Mouse (Mus musculus): Measurements from ENCODE around the gene Serpina3j. TPM values are rescaled to one million over a fixed set of nuclear protein-coding genes. Genes with fewer than 3 reads are reported as not detected.
"Not testable (repeated sequence)": the region's sequence is repeated elsewhere in the genome, so short reads cannot be mapped to it uniquely, and the experiment has no call there.

The Serpina3j gene
- polyA plus RNA-seq, 1 experiment from 2014 or later = not detected

DNA sequence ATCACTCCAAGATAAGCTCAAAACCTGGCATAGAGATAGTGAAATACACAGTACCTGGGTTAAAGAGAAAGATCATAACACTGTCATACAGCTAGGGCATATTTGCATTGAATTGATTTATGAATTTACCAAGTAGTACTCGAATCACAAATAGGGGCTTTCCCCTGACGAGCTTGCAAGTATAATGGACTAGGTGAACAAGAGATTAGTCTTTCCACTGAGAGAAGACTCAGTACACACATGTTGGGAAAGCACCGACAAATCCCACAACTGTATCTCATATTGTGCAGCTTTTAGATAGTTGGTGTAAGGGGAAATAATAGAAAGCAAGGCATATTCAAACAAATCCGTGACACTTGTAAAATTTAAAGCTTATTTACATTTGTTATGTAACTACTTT, 8.4 kb upstream of the Serpina3j start:
- no peaks in the 10 kb centered on the region for H3K27me3 ChIP-seq (ENCODE audit: control insufficient read depth, insufficient read depth, low read length)
- H3K4me1 ChIP-seq (replicated peaks; ENCODE audit: control insufficient read depth, insufficient read depth, low read length) = no peaks in the 10 kb centered on the region
- no peaks in the 10 kb centered on the region for H3K36me3 ChIP-seq (replicated peaks; ENCODE audit: control insufficient read depth, insufficient read depth)
- H3K9ac ChIP-seq = no peak overlapping the region
- DNase-seq (ENCODE audit: low spot score) = no peak
- WGBS = 90% methylated on average over 4 of the region's 4 CpGs
- no peak overlapping the region for H3K27ac ChIP-seq
- no peak overlapping the region for H3K4me3 ChIP-seq (replicated peaks; ENCODE audit: low read length)
- H3K4me2 ChIP-seq (replicated peaks) = no peak overlapping the region
- no peaks in the 10 kb centered on the region for H3K9me3 ChIP-seq (ENCODE audit: control insufficient read depth, low read length)
- no peak for ATAC-seq (ENCODE audit: low FRiP score)

- Histone ChIP-seq H3K9me3 (ENCODE audit: control insufficient read depth, low read length) (no peaks in the 10 kb centered on the region), H3K4me3 (replicated peaks; ENCODE audit: low read length) (no peak overlapping the region), H3K4me1 (replicated peaks; ENCODE audit: control insufficient read depth, insufficient read depth, low read length) (no peaks in the 10 kb centered on the region), H3K27me3 (ENCODE audit: control insufficient read depth, insufficient read depth, low read length) (no peaks in the 10 kb centered on the region), H3K9ac (no peak overlapping the region), H3K36me3 (replicated peaks; ENCODE audit: control insufficient read depth, insufficient read depth) (no peaks in the 10 kb centered on the region), H3K4me2 (replicated peaks) (no peak overlapping the region), H3K27ac (no peak overlapping the region)
- DNase-seq (ENCODE audit: low spot score) = no peak
- no peak for ATAC-seq (ENCODE audit: low FRiP score)
- WGBS = 86% methylated on average over 1 of the region's 1 CpGs
These were observed 8.1 kb downstream of the Serpina3j start for GRCm38 (mm10) chr12:104322454-104322853.

DNA sequence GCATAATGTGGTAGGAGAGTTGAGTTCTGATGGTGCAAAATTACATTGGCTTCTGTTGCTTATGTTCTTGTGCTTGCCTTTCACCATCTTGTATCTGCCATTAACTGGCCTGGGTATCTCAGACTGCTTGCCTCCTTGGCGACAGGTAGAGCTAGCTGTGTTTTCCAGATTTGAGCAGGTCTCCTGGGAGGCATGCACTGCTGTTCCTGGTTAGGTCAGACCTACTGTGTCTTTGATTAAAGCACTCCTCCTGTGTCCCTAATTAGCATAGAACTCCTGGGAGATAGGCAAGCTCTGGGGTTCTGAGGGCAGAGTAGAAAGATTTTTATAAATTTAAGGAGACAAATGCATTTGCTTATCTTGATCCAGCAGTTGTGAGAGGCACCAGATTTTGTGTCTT, 17.3 kb downstream of the Serpina3j start:
- no peaks in the 10 kb centered on the region for H3K4me1 ChIP-seq (replicated peaks; ENCODE audit: control insufficient read depth, insufficient read depth, low read length)
- 0 out of 2 replicates have a peak, but pooled peaks cover 2% of the 10 kb centered on the region for H3K9me3 ChIP-seq (ENCODE audit: control insufficient read depth, low read length)
- H3K4me2 ChIP-seq (replicated peaks) = no peak overlapping the region
- 59% methylated on average over 1 of the region's 1 CpGs for whole genome bisulfite sequencing
- no peak for ATAC-seq (ENCODE audit: low FRiP score)
- DNase-seq (ENCODE audit: low spot score) = no peak
- H3K27me3 ChIP-seq (ENCODE audit: control insufficient read depth, insufficient read depth, low read length) = no peaks in the 10 kb centered on the region
- no peak overlapping the region for H3K9ac ChIP-seq
- no peaks in the 10 kb centered on the region for H3K36me3 ChIP-seq (replicated peaks; ENCODE audit: control insufficient read depth, insufficient read depth)
- no peak overlapping the region for H3K27ac ChIP-seq
- no peak overlapping the region for H3K4me3 ChIP-seq (replicated peaks; ENCODE audit: low read length)

- not testable (repeated sequence) for H3K9ac ChIP-seq; H3K9me3 ChIP-seq (ENCODE audit: control insufficient read depth, low read length); H3K4me3 ChIP-seq (replicated peaks; ENCODE audit: low read length); H3K27ac ChIP-seq; DNase-seq (ENCODE audit: low spot score); H3K27me3 ChIP-seq (ENCODE audit: control insufficient read depth, insufficient read depth, low read length); ATAC-seq (ENCODE audit: low FRiP score); H3K4me2 ChIP-seq (replicated peaks); H3K4me1 ChIP-seq (replicated peaks; ENCODE audit: control insufficient read depth, insufficient read depth, low read length); H3K36me3 ChIP-seq (replicated peaks; ENCODE audit: control insufficient read depth, insufficient read depth)
These were observed 22.5 kb downstream of the Serpina3j start for GRCm38 (mm10) chr12:104336873-104337272.

DNA sequence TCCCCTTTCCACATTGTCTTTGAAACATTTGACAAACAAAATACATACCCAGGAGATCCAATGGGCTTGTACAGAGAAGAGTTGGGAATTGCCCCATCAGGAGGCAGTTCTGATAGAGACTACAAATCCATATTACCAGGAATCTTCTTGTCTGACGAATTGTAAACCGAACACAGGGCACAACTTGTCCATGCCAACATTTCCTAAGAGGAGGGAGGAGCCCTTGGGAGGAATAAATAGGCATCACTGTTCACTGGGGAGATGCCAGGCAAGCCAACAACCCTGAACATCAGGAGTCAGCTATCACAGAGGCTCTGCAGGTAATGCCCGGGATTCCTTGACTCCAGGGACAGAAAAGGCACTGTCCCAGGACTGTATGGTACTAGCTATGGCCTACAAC, 23.9 kb downstream of the Serpina3j start, which contains the start of the genes Serpina3k and Serpina3m:
Gene Serpina3k, plus strand, starts transcription at position 261 of the 400 bp plus-strand sequence.
Gene Serpina3m, plus strand, starts transcription at position 261 of the 400 bp plus-strand sequence.
- H3K27me3 ChIP-seq (ENCODE audit: control insufficient read depth, insufficient read depth, low read length); H3K4me2 ChIP-seq (replicated peaks); H3K4me3 ChIP-seq (replicated peaks; ENCODE audit: low read length); H3K36me3 ChIP-seq (replicated peaks; ENCODE audit: control insufficient read depth, insufficient read depth); ATAC-seq (ENCODE audit: low FRiP score); H3K9ac ChIP-seq; H3K9me3 ChIP-seq (ENCODE audit: control insufficient read depth, low read length); H3K4me1 ChIP-seq (replicated peaks; ENCODE audit: control insufficient read depth, insufficient read depth, low read length); DNase-seq (ENCODE audit: low spot score); H3K27ac ChIP-seq: not testable (repeated sequence)
- WGBS = 83% methylated on average over 3 of the region's 3 CpGs

DNA sequence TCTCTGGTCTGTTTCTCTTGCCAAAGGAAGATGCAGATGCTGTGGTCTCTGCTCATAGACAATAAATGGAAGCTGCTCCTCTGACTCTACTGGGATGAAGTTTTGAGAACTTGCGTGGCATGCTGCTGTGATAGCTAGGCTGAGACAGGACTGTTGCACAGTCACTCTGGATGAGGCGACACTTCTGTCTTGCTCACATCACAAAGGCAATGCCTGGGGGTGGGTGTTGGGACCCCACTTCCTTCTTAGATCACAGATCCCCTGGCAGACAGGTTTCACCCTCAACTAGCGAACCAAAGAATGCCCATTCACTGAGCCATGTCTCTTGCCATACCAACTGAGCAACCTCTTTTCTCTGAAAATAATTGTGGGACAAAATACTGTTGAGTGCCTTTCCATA, 24.4 kb downstream of the Serpina3j start:
- no peak for DNase-seq (ENCODE audit: low spot score)
- Histone ChIP-seq H3K9ac (no peak overlapping the region), H3K27ac (no peak overlapping the region), H3K9me3 (ENCODE audit: control insufficient read depth, low read length) (no peaks in the 10 kb centered on the region), H3K4me1 (replicated peaks; ENCODE audit: control insufficient read depth, insufficient read depth, low read length) (no peaks in the 10 kb centered on the region), H3K36me3 (replicated peaks; ENCODE audit: control insufficient read depth, insufficient read depth) (no peaks in the 10 kb centered on the region), H3K27me3 (ENCODE audit: control insufficient read depth, insufficient read depth, low read length) (no peaks in the 10 kb centered on the region), H3K4me2 (replicated peaks) (no peak overlapping the region), H3K4me3 (replicated peaks; ENCODE audit: low read length) (no peak overlapping the region)
- ATAC-seq (ENCODE audit: low FRiP score) = no peak
- 89% methylated on average over 3 of the region's 3 CpGs for WGBS

DNA sequence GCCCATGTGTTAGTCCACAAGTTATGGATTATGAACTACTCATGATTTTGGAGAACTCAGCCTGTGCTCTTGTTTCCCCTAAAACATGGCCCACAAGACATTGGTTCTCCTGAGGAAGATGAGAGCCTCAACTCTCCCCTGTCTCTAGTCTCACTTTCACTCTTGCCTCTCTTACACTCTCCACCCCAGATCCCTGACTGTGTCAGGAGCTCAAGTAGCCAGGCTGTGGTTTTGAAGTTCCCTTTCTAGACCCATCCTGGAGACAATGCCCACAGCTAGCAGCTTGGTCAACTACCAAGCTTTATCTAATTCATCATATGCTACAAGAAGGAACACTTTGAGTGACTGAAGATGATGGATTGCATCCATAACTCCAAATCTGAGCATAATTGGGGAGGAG, 28.1 kb downstream of the Serpina3j start:
- not testable (repeated sequence) for H3K4me3 ChIP-seq (replicated peaks; ENCODE audit: low read length); ATAC-seq (ENCODE audit: low FRiP score); H3K27ac ChIP-seq; DNase-seq (ENCODE audit: low spot score); H3K36me3 ChIP-seq (replicated peaks; ENCODE audit: control insufficient read depth, insufficient read depth); H3K27me3 ChIP-seq (ENCODE audit: control insufficient read depth, insufficient read depth, low read length); H3K9ac ChIP-seq; H3K4me2 ChIP-seq (replicated peaks); H3K9me3 ChIP-seq (ENCODE audit: control insufficient read depth, low read length); H3K4me1 ChIP-seq (replicated peaks; ENCODE audit: control insufficient read depth, insufficient read depth, low read length)

GRCm38 (mm10) chr12:104345181-104345580, 30.8 kb downstream of the Serpina3j start:
- no peaks in the 10 kb centered on the region for H3K9me3 ChIP-seq (ENCODE audit: control insufficient read depth, low read length)
- H3K4me1 ChIP-seq (replicated peaks; ENCODE audit: control insufficient read depth, insufficient read depth, low read length) = no peaks in the 10 kb centered on the region
- H3K4me3 ChIP-seq (replicated peaks; ENCODE audit: low read length) = no peak overlapping the region
- H3K9ac ChIP-seq = no peak overlapping the region
- DNase-seq (ENCODE audit: low spot score) (no peak), ATAC-seq (ENCODE audit: low FRiP score) (no peak)
- 93% methylated on average over 2 of the region's 2 CpGs for WGBS
- no peak overlapping the region for H3K4me2 ChIP-seq (replicated peaks)
- H3K36me3 ChIP-seq (replicated peaks; ENCODE audit: control insufficient read depth, insufficient read depth) = no peaks in the 10 kb centered on the region
- no peak overlapping the region for H3K27ac ChIP-seq
- H3K27me3 ChIP-seq (ENCODE audit: control insufficient read depth, insufficient read depth, low read length) = no peaks in the 10 kb centered on the region

GRCm38 (mm10) chr12:104345707-104346106, 31.4 kb downstream of the Serpina3j start:
- H3K4me2 ChIP-seq (replicated peaks) = no peak overlapping the region
- H3K27me3 ChIP-seq (ENCODE audit: control insufficient read depth, insufficient read depth, low read length) = no peaks in the 10 kb centered on the region
- H3K4me1 ChIP-seq (replicated peaks; ENCODE audit: control insufficient read depth, insufficient read depth, low read length) = no peaks in the 10 kb centered on the region
- no peak overlapping the region for H3K4me3 ChIP-seq (replicated peaks; ENCODE audit: low read length)
- no peaks in the 10 kb centered on the region for H3K36me3 ChIP-seq (replicated peaks; ENCODE audit: control insufficient read depth, insufficient read depth)
- no peak overlapping the region for H3K27ac ChIP-seq
- ATAC-seq (ENCODE audit: low FRiP score) (no peak), DNase-seq (ENCODE audit: low spot score) (no peak)
- no peaks in the 10 kb centered on the region for H3K9me3 ChIP-seq (ENCODE audit: control insufficient read depth, low read length)
- H3K9ac ChIP-seq = no peak overlapping the region

- Histone ChIP-seq H3K9ac (no peak overlapping the region), H3K36me3 (replicated peaks; ENCODE audit: control insufficient read depth, insufficient read depth) (no peaks in the 10 kb centered on the region), H3K27ac (no peak overlapping the region), H3K9me3 (ENCODE audit: control insufficient read depth, low read length) (no peaks in the 10 kb centered on the region), H3K4me2 (replicated peaks) (no peak overlapping the region), H3K27me3 (ENCODE audit: control insufficient read depth, insufficient read depth, low read length) (no peaks in the 10 kb centered on the region), H3K4me1 (replicated peaks; ENCODE audit: control insufficient read depth, insufficient read depth, low read length) (no peaks in the 10 kb centered on the region), H3K4me3 (replicated peaks; ENCODE audit: low read length) (no peak overlapping the region)
- DNase-seq (ENCODE audit: low spot score) = no peak
- no peak for ATAC-seq (ENCODE audit: low FRiP score)
- WGBS = 91% methylated on average over 2 of the region's 2 CpGs
These were observed 32.7 kb downstream of the Serpina3j start for GRCm38 (mm10) chr12:104347091-104347490.

Measured in hindbrain, embryonic 14.5 days (tissue).